Mouse (Mus musculus) hindlimb bud, embryonic 11.5 days (tissue): ENCODE data around the gene Pdpn.

Experiments used
- DNase-seq: peaks from one replicate; pipeline ENCODE4 v3.0.0-alpha.2; 2012; ENCODE audit warnings: low read depth, low spot score; ENCODE audit errors: extremely low spot score

The Pdpn gene

DNA sequence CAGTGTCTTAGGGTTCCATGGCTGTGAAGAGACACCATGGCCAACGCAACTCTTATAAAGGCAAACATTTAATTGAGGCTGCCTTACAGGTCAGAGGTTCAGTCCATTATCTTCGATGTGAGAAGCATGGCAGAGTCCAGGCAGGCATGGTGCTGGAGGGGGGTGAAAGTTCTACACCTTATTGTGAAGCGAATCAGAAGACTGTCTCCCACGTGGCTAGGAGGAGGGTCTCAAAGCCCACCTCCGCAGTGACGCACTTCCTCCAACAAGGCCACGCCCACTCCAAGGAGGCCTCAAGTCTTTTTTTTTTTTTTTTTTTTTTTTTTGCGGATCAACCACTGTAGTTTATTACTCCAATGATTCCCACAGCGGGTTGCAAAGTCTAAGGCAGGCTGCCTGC, 58.1 kb downstream of the Pdpn start:
- no peak for DNase-seq

- DNase-seq = no peak
Measured at GRCm38 (mm10) chr4:143239615-143240201, 59.7 kb downstream of the Pdpn start.

DNA sequence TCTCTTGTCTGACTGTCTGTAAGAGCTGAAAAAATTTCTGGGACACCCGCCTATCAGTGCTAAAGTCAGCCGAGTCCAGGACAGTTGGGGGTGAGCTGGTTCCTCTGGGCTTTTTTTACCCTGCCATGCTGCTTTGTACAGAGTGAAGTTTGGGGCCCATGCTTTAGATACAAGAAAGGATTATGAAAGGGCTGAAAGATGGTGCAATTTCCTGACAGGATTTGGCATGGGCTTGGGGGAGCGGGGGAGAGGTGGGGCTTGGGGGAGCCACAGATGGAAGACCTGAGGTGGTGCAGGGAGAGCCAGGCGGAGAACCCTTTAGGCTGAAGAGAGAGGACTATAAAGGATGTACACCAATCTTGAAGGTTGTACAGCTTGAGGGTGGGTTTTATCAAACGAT, 60.2 kb downstream of the Pdpn start:
- no peak for DNase-seq

DNA sequence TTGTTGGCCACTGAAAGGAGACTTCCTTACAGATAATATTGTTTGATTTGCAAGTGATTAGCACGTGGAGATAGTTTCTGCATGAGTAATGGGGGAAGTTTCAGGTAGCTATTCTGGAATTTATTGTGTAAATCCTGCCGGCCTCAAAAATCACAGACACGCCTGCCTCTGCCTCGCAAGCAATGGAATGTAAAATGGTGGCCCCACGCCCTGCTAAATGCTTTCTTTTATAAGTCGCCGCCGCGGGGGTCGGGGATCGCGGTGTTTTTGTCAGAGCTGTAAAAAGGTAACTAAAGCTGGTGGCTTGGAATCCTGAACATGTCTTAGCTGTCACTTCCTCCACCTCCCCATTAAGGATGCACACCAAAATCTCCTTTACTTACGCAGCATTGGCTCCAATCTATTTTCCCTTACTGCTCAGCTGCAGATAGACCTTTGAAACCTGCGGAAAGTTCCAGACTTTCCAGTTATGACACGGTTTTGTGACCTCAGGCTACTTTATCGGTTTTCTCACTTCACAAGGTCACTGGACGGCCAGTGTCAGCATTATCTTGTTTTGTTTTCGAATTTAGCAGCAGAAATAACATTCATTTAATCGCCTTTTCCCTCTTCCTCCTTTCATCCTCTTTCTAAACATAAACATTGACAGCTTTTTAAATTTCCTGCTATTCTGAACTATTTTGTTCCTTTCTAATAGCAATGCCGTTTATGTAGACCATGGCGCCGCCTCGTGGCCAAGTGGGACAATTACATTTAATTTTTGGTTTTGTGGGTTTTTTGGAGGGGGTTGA, 60.9 kb downstream of the Pdpn start:
- DNase-seq = no peak

DNA sequence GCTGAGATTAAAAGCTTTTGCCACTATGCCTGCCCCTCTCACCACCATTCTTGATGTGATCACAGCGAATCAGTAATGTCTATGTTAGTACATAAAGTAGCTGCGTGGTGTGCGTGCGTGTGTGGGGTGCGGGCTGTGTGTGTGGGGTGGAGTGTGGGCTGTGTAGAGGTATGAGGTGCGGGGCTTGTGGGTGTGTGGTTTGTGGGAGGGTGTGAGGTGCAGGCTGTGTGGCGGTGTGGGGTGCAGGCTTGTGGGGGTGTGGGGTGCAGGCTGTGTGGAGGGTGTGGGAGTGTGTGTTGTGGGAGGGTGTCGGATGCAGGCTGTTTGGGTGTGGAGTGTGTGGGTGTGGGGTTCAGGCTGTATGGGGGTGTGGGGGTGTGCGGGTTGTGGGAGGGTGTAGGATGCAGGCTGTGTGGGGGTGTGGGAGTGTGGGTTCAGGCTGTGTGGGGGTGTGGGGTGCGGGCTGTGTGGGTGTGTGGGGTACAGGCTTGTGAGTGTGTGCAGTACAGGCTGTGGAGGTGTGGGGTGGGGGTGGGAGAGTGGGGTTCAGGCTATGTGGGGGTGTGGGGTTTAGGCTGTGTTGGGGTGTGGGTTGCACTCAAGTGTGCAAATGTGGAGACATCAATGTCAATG, 67.5 kb downstream of the Pdpn start:
- no peak for DNase-seq

GRCm38 (mm10) chr4:143231110-143231509, 68.3 kb downstream of the Pdpn start:
- no peak for DNase-seq

- DNase-seq = no peak
Measured at GRCm38 (mm10) chr4:143227976-143228375, 71.4 kb downstream of the Pdpn start.

DNA sequence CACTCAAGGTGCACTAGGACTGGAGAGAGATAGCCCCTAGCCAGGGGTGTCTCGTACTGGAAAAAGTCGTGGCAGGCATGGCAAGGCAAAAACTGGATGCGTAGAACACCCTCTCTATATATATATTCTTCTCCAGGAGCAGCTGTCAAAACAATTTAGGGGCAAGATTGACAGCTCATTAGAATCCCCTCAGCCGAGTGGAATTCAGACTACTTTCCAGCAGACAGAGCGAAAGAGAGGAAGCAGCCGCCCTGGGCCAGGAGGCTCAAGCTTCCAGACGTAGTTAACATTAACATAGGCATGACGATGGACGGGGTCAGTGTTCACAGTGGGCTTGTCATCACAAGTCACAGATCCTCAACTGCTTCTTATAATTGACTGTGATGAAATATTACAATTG, 73.5 kb downstream of the Pdpn start:
- DNase-seq = no peak

- no peak for DNase-seq
Measured at GRCm38 (mm10) chr4:143219316-143219751, 80.0 kb downstream of the Pdpn start.

DNA sequence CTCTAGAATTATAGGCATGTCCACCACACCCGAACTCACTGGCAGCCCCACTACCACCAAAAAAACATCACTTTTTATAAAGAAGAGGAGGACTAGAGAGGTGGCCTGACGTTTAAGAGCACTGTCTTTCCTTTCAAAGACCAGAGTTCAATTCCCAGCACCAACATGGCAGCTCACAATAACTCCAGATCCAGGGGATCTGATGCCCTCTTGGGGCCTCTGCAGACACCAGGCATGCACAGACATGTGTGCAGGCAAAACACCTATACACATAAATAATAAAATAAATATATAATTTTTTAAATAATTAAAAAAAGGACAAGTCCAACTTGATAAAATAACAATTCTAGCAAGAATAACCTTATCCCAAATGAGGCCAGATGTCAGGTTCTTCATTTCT, 80.5 kb downstream of the Pdpn start:
- no peak for DNase-seq
